Mouse (Mus musculus): ENCODE data around the gene Crhbp. TPM values are rescaled to one million over a fixed set of nuclear protein-coding genes. Genes with fewer than 3 reads are reported as not detected.

Gene Crhbp
- total RNA-seq (2015; ENCODE audit: low replicate concordance), result not detected in 2 replicates
- not detected in 2 replicates for total RNA-seq (2017; ENCODE audit: low replicate concordance)

- no peak for ATAC-seq (replicated peaks; ENCODE audit: low FRiP score, poor library complexity, severe bottlenecking)
Observed at GRCm38 (mm10) chr13:95444824-95445223, at the start of gene Crhbp. Gene Crhbp, minus strand, starts transcription at chr13:95444924.

DNA sequence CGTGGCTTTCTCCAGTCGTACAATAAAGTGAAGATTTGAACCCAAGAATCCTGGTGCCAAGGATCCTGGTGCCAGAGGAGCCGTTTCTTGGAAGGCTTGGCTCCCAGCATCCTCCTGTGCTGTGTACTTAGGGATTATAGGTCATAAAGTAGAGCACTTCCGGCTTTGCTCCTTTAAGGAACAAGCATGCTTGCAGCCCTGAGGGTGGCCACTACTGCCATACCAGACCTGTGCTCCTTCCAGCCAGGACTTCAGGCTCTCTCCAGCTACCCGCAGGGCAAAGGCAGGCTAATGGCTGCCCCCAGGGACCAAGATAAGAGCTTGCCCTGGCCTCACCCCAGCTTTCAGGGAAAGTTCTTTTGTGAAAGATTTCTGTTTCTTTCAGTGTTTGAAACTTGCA is 48.6 kb upstream of the Crhbp start:
- no peak for ATAC-seq (replicated peaks; ENCODE audit: low FRiP score, poor library complexity, severe bottlenecking)

- ATAC-seq (replicated peaks; ENCODE audit: low FRiP score, poor library complexity, severe bottlenecking), result no peak
Observed at GRCm38 (mm10) chr13:95491327-95491726, 46.6 kb upstream of the Crhbp start.

DNA sequence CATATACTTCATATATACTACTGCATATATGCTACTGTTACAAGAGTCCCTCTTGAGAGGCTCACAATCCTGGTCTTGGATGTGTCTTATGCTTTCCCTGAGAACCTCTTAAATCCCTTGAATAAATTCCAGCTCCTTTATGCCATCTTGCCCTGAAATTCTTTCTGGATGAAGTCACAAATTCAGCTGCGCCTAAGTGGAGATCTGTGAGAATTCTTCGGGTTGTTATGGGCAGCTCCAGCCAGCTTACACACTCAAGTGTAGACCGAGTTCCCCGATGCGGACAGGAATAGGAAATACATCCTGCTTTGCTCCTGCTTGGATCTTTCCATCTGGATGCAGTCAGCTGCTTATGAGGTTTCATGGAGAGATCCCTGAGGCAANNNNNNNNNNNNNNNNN is 39.9 kb upstream of the Crhbp start:
- no peak for ATAC-seq (replicated peaks; ENCODE audit: low FRiP score, poor library complexity, severe bottlenecking)

DNA sequence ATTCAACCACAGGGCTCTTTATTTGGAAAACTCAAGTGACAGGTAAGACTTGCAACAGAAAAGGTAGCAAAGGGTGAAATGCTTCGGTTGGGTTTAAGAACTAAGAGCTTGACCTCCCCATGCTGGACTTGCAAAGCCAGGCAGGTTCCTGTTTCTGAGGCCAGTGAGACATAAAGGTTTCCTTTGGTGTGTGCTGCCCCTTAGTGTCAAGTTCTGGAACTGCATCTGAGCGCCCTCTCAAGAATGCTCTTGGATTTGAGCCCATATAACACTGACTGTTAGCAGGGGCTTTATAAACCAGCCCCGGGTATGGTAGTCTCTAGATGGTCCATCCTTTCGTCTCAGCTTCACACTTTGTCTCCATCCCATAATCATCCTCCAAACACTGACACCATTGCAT is 36.7 kb upstream of the Crhbp start:
- peak; percentile 63; the same call in 1 of the 2 replicates for ATAC-seq (replicated peaks; ENCODE audit: low FRiP score, poor library complexity, severe bottlenecking)

DNA sequence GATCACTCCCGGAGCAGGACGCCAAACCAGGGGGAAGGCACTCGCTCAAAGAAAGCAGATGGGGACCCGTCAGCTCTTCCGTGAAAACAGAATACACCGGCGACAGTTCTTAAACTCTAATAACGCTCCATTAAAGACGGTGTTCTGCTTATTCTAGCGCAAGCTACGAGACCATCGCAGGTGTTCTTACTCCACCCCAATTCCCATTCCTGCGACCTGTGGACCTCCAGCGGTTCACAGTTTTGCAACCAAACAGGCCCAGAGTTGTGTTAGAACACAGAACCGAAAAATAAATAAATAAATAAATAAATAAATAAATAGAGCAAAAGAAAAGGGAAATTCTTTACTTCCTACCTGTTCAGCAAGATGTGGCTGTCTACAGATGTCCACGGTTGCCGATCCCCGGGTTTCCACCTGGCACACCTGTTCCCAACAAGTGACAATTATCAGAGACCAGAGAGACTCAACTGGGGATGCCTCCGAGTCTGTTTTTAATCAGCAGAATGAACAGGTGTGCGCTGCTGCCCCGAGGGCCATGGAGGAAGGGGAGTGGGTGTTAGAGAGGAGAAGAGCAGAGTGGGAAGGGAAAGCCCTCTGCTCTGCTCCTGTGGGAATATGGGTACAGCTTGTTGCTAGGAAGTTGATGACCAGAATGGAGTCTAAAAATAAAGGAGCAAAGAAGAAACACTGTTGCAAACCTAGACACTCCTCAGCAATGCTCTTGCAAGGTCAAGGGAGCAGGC is 34.1 kb upstream of the Crhbp start, which contains the start of gene S100z:
Gene S100z, minus strand, starts transcription at position 51 of the 743 bp plus-strand sequence.
- ATAC-seq (replicated peaks; ENCODE audit: low FRiP score, poor library complexity, severe bottlenecking), result no peak

GRCm38 (mm10) chr13:95477173-95477572 is 32.4 kb upstream of the Crhbp start:
- ATAC-seq (replicated peaks; ENCODE audit: low FRiP score, poor library complexity, severe bottlenecking), result no peak

GRCm38 (mm10) chr13:95475124-95475523 is 30.4 kb upstream of the Crhbp start:
- no peak for ATAC-seq (replicated peaks; ENCODE audit: low FRiP score, poor library complexity, severe bottlenecking)

GRCm38 (mm10) chr13:95474294-95474693 is 29.6 kb upstream of the Crhbp start:
- ATAC-seq (replicated peaks; ENCODE audit: low FRiP score, poor library complexity, severe bottlenecking), result peak; percentile 26; the same call in 1 of the 2 replicates

- 0 out of 2 replicates have a peak, but pooled peaks have one; percentile 50 for ATAC-seq (replicated peaks; ENCODE audit: low FRiP score, poor library complexity, severe bottlenecking)
Observed at GRCm38 (mm10) chr13:95470970-95471369, 26.2 kb upstream of the Crhbp start.

DNA sequence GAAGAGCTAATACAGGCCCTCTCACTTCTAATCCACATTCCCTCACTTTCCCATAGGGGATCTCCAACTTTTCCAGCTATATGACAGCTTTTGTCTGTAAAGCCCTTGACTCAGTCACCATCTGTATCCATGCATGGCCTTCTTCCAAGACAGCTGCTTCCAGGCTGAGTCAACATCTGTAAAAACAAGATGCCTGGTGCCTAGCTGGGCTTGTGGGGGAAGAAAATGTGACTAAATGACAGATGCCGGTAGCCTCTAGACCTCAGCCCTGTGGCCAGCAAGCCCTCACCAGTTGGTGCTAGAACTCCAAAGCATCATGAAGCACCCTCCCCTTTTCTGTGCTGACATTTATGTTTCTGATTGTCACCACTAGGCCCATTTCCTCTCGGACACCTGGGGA is 6.8 kb upstream of the Crhbp start:
- ATAC-seq (replicated peaks; ENCODE audit: low FRiP score, poor library complexity, severe bottlenecking), result no peak

GRCm38 (mm10) chr13:95450636-95451210 is 6.0 kb upstream of the Crhbp start:
- ATAC-seq (replicated peaks; ENCODE audit: low FRiP score, poor library complexity, severe bottlenecking), result no peak

DNA sequence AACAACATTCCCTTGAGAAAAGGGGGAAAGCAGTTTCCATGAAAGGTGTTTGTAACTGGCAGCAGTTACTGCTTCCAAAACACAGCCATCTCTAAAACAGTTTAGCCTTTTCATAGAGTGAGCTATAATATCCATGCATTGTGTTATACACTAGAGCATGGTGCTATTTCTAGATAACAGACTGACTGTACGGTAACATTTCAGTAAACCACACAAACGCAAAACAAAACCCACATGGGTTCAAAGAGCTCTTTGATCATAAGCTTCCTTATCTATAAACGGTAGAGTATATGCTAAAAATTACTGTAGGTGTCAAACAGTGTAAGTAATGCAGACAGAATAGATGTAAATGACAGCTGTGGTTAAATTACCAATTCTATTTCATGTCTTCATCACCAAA is 5.0 kb upstream of the Crhbp start:
- ATAC-seq (replicated peaks; ENCODE audit: low FRiP score, poor library complexity, severe bottlenecking), result no peak

DNA sequence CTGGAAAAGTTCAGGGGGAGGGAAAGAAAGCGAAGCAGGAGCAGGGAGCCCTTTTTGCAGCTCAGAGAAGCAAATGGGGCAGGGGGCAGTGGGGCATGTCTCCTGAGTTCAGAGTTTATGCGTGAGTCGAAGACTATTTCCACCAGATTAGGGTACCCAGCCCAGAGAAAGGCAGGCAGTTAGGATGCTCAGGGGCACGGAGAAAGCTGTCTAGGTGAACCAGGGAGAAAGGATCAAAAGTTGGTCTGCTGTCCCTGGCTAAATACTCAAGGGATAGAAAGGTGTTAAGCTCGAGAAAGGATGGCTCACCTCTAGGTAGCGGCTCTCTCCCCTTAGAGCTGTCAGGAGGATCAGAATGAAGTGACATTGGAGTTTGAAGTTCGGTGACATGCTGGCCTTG is 433 bp downstream of the Crhbp start:
- no peak for ATAC-seq (replicated peaks; ENCODE audit: low FRiP score, poor library complexity, severe bottlenecking)

DNA sequence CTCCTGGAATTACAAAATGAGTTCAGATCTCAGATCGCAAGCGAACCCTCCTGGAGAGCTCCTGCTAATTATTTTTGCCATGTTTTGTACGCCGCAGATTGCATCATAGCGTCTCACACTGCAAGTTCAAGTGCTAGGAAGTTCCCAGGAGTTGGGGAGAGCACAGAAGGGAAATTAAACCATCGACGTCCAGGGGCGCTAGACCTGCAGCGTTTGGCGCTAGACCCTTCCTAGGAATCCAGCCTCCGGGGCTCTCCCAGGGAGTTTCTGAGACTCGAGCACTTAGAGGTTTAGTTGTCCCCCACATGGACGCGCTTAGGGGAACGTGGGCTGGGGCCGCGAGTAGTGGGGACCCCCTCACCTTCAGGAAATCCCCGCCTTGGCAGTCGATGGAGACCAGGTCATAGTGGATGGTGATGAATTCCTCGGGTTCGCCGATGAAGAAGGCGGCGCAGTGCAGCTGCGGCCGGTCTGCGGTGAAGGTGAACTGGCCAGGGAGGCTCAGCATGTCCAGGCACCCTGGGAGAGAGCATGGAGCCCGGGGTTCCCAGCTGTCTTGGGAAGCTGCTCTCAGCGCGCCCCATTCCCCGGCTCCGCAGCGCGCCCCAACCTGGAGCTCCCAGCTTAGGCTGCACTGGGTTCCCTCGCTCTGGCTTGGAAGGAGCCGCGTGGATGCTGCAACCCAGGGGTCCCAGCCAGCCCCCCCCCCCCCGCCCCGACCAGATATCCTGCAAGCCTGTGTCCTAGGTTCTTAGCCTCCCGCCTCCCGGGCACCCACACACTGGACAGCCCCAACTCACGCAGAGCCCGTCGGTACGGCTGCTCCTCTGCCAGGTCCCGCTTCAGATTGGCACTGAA is 1.1 kb downstream of the Crhbp start:
- no peak for ATAC-seq (replicated peaks; ENCODE audit: low FRiP score, poor library complexity, severe bottlenecking)

DNA sequence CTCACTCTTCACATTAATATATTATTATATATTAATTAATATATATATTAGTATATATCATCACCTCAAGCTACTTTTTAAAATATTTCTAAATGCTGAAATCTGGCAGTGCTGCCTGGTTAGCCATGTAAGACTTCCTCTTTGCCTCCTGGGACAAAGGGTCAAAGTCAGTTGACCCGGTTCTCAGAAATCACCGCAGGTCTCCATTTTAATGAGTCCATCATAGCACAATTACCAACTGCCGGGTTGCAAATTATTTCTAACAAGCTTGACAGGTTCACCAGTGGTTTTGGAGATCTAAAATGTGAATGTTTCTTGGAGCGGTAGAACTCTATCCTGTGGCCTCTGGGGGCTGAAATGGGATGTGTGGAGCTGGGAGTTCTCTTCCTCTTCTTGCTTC is 1.8 kb downstream of the Crhbp start:
- ATAC-seq (replicated peaks; ENCODE audit: low FRiP score, poor library complexity, severe bottlenecking), result no peak

DNA sequence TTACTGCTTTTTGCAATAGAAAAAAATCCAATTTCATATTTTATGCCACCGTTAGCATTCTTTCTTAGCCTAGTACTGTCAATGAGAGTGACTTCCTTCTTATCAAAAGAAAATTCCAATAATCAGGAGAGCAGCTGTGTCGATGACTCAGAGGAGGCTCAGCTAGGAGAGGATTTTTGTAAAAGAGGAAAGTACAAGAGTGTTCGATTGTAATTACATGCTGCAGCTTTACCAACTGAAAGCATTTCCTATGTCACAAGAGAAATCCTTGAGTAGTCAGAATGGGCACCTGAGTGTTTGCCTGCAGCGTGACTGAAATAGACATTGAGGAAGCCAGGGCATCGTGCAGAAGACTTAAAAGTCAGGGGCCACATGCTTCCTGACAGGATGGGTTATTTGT is 5.2 kb downstream of the Crhbp start:
- no peak for ATAC-seq (replicated peaks; ENCODE audit: low FRiP score, poor library complexity, severe bottlenecking)

DNA sequence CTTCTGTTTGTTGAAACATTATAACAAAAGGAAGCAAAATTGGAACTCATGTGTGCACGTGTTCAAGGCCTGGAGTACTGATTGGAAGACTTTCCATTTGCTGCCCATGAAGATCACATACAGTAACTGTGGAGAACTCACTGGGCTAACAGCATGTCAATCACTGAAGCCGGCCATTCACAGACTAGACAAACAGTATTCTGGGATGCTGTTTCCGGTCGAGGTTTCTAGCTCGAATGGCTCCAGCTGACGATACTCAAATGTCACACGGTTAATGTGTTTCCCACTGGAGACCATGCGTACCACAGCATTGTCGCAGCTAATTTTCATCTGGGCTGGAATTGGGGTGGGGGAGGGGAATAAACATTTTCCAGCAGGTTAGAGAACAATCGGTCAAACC is 13.0 kb downstream of the Crhbp start:
- no peak for ATAC-seq (replicated peaks; ENCODE audit: low FRiP score, poor library complexity, severe bottlenecking)

GRCm38 (mm10) chr13:95427499-95427898 is 17.2 kb downstream of the Crhbp start:
- ATAC-seq (replicated peaks; ENCODE audit: low FRiP score, poor library complexity, severe bottlenecking), result no peak

- ATAC-seq (replicated peaks; ENCODE audit: low FRiP score, poor library complexity, severe bottlenecking), result no peak
Observed at GRCm38 (mm10) chr13:95426421-95426820, 18.3 kb downstream of the Crhbp start.

Data from erythroid progenitor cell, adult 5-6 weeks (primary cell).